Mouse (Mus musculus) heart, postnatal 14 days (tissue): ENCODE data around the gene Foxo1. TPM values are rescaled to one million over a fixed set of nuclear protein-coding genes. Genes with fewer than 3 reads are reported as not detected.

Source experiments
- DNase-seq, 2 experiments: peaks; one replicate each; pipeline ENCODE4 v3.0.0; 2021 to 2022
- intact Hi-C: fragments of 180-260 bp; cut with DNase I; formaldehyde crosslinking; loops from one replicate; pipeline ENCODE4 v1.15.1; 2025
- total RNA-seq, 2 experiments: library from RNA; stranded (reverse); gene quantifications; 2 replicates each; pipeline ENCODE4 v1.2.3; 2021

Foxo1 gene
- total RNA-seq, 2 experiments from 2014 or later: 13.6 to 15.7 TPM

- intact Hi-C loops: no loop called here
- no peak for DNase-seq
These were observed 79.0 kb downstream of the Foxo1 start for GRCm38 (mm10) chr3:52346986-52347710.

- intact Hi-C loops: no loop called here
- no peak for DNase-seq
These were observed 80.0 kb downstream of the Foxo1 start for GRCm38 (mm10) chr3:52347980-52348622.

- no peak for DNase-seq
- intact Hi-C loops: no loop called here
These were observed 82.5 kb downstream of the Foxo1 start for GRCm38 (mm10) chr3:52350636-52351035.

GRCm38 (mm10) chr3:52351901-52352300, 83.8 kb downstream of the Foxo1 start:
- intact Hi-C loops: no loop called here
- no peak for DNase-seq

GRCm38 (mm10) chr3:52354203-52354602, 86.1 kb downstream of the Foxo1 start:
- intact Hi-C loops: no loop called here
- no peak for DNase-seq

- peak in 1 of 2 experiments; percentile 42 for DNase-seq
- intact Hi-C loops: no loop called here
These were observed 89.3 kb downstream of the Foxo1 start for GRCm38 (mm10) chr3:52357265-52357953.

- intact Hi-C loops: no loop called here
These were observed 96.4 kb downstream of the Foxo1 start for GRCm38 (mm10) chr3:52364576-52364975.

GRCm38 (mm10) chr3:52369204-52369603, 101.1 kb downstream of the Foxo1 start:
- DNase-seq: no peak
- intact Hi-C loops: no loop called here

More at GRCm38 (mm10) chr3:52364576-52364975, 96.4 kb downstream of the Foxo1 start:
- no peak for DNase-seq

GRCm38 (mm10) chr3:52369881-52370428, 101.8 kb downstream of the Foxo1 start:
- intact Hi-C loops: no loop called here
- DNase-seq: no peak

- intact Hi-C loops: no loop called here
- no peak for DNase-seq
These were observed 108.8 kb downstream of the Foxo1 start for GRCm38 (mm10) chr3:52376974-52377373.

- intact Hi-C loops: loop anchor here (10.0 kb wide), 1 partner anchor 371 kb away; no protein-coding TSS in a partner anchor
- DNase-seq: no peak
These were observed 115.2 kb downstream of the Foxo1 start for GRCm38 (mm10) chr3:52383351-52383750.

- intact Hi-C loops: loop anchor here (10.0 kb wide), 1 partner anchor 368 kb away; no protein-coding TSS in a partner anchor
- no peak for DNase-seq
These were observed 118.2 kb downstream of the Foxo1 start for GRCm38 (mm10) chr3:52386343-52386742.

- DNase-seq: no peak
- intact Hi-C loops: no loop called here
These were observed 122.2 kb downstream of the Foxo1 start for GRCm38 (mm10) chr3:52390321-52390720.

GRCm38 (mm10) chr3:52390766-52391665, 122.9 kb downstream of the Foxo1 start:
- DNase-seq: no peak
- intact Hi-C loops: no loop called here

- intact Hi-C loops: no loop called here
- DNase-seq: no peak
These were observed 123.8 kb downstream of the Foxo1 start for GRCm38 (mm10) chr3:52391897-52392296.

GRCm38 (mm10) chr3:52392521-52392920, 124.4 kb downstream of the Foxo1 start:
- no peak for DNase-seq
- intact Hi-C loops: no loop called here

GRCm38 (mm10) chr3:52393171-52393570, 125.0 kb downstream of the Foxo1 start:
- no peak for DNase-seq
- intact Hi-C loops: no loop called here

GRCm38 (mm10) chr3:52396121-52396731, 128.1 kb downstream of the Foxo1 start:
- intact Hi-C loops: no loop called here
- DNase-seq: no peak

GRCm38 (mm10) chr3:52396951-52397615, 128.9 kb downstream of the Foxo1 start:
- DNase-seq: no peak
- intact Hi-C loops: no loop called here
